Mouse (Mus musculus) embryonic facial prominence, embryonic 10.5 days (tissue): ENCODE measurements around the gene Fam20a. TPM values are rescaled to one million over a fixed set of nuclear protein-coding genes. Genes with fewer than 3 reads are reported as not detected.

Source experiments
- DNase-seq: peaks from one replicate; pipeline ENCODE4 v3.0.0-alpha.2; 2017; ENCODE audit warnings: low spot score
- H3K27ac ChIP-seq: fragments of 300-500 bp; sonication (generic); replicated peaks from 2 replicates; pipeline ENCODE4 v1.5.1; 2016; ENCODE audit warnings: mild to moderate bottlenecking
- H3K27me3 ChIP-seq: fragments of 300-500 bp; sonication (generic); replicated peaks from 2 replicates; pipeline ENCODE4 v1.6.1; 2016; ENCODE audit warnings: low read depth, mild to moderate bottlenecking; ENCODE audit not compliant: poor library complexity, severe bottlenecking
- H3K36me3 ChIP-seq: fragments of 300-500 bp; sonication (generic); replicated peaks from 2 replicates; pipeline ENCODE4 v1.6.1; 2016; ENCODE audit warnings: mild to moderate bottlenecking, moderate library complexity
- H3K4me1 ChIP-seq: fragments of 300-500 bp; sonication (generic); 2 replicates; pipeline ENCODE4 v1.6.1; 2016
- H3K4me3 ChIP-seq: fragments of 300-500 bp; sonication (generic); 2 replicates; pipeline ENCODE4 v1.5.1; 2016; ENCODE audit warnings: mild to moderate bottlenecking, moderate library complexity
- H3K9me3 ChIP-seq: fragments of 300-500 bp; sonication (generic); 2 replicates; pipeline ENCODE4 v1.6.1; 2016; ENCODE audit warnings: mild to moderate bottlenecking
- WGBS: fragments of 180-500 bp; shearing (Covaris S2); methylation state at CpG from one replicate; pipeline ENCODE4 v1.1.7; 2016; 5-methylcytosine and 5-hydroxymethylcytosine counted together
- polyA plus RNA-seq: library from polyadenylated mRNA; unstranded; fragments of >200 nt; fragmentation: Nextera tagmentation; extraction: Ambion mirVana; gene quantifications from 2 replicates; pipeline ENCODE4 v1.2.1, GENCODE M21; 2016

Gene Fam20a
- polyA plus RNA-seq, 1 experiment from 2014 or later: 1.1 TPM

DNA sequence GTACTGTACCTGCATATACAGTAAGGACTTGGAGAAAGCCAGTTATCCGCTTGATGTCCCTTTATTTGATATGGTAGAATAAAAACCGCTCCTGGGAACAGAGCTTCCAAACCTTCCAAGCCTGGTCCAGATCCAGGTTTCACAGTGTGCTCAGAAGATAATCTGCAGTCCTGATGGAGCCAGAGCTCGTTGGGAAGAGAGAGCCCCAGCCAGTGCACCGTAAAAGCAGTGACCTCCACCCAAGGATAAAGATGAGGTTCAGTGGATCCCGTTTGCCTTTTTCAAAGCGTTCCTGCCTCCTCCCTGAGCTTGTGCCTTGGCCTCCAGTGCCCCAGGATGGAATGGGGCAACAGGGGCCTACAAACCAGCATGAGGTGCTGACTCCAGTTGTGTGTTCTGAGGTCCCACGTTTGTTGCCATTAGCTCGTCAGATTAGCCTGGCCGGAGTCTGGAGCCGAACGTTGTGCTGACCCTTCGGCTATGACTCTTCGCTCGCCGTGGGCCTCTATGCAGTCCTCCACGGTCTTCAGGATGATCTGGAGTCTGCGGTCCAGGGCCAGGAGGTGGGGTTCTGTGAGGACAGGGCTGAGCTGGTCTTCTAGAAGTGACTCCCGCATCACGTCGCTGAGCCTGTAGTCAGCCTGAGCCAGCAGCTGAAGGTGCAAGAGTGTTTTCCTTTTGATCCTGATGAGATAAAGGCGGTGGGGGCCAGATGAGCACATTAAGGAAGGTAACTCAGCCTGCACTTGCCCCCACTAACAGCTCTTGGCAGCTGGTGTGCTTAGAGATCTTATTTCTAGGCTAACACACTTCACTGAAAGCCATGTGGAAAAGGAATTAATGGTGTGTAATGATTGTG lies 49.0 kb downstream of the Fam20a start:
- no peak overlapping the region for H3K27ac ChIP-seq
- DNase-seq: no peak
- WGBS: 76% methylated on average over 21 of the region's 21 CpGs

DNA sequence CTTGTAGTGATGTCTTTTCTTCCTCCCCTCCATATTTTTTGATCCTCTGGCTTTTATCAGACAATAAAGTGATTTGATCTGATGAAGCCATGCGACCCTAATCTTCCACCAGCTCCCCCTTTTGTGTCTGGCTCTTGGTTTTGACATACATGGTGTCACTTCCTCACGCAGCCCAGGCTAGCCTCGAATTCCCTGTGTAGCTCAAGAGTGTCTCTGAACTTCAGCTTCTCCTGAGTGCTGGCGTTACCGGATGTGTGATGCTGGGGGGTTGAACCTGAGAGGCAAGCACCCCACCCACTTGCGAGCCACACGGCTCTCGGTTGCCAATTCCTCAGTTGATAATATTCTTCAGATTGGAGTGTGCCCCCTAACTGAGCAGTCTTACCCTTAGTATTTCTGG lies 49.7 kb downstream of the Fam20a start:
- no peaks in the 10 kb centered on the region for H3K4me1 ChIP-seq
- 0 out of 2 replicates have a peak, but pooled peaks cover 6% of the 10 kb centered on the region for H3K27me3 ChIP-seq
- H3K27ac ChIP-seq: no peak overlapping the region
- WGBS: 90% methylated on average over 8 of the region's 8 CpGs
- H3K36me3 ChIP-seq: peaks cover 32% of the 10 kb centered on the region
- H3K9me3 ChIP-seq: no peaks in the 10 kb centered on the region
- no peak for DNase-seq
- H3K4me3 ChIP-seq: no peak overlapping the region

More for the DNA sequence above, 49.0 kb downstream of the Fam20a start:
- Histone ChIP-seq H3K27me3 (0 out of 2 replicates have a peak, but pooled peaks cover 6% of the 10 kb centered on the region), H3K4me1 (no peaks in the 10 kb centered on the region), H3K9me3 (no peaks in the 10 kb centered on the region), H3K36me3 (peaks cover 24% of the 10 kb centered on the region), H3K4me3 (no peak overlapping the region)

DNA sequence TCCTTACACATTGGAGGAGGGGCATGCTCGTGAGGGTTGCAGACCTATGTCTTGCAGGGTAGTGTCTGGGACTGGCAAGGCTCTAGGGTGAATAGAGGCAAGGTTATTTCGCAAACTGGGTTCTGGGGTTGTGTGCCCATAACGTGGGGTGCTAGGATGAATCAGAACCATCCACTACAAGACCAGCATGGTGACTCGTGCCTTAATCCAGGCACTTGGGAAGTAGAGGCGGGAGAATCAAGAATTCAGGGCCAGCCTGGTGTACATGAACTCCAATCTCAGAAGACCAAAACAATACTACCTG lies 50.1 kb downstream of the Fam20a start:
- Histone ChIP-seq H3K27me3 (0 out of 2 replicates have a peak, but pooled peaks cover 6% of the 10 kb centered on the region), H3K9me3 (no peaks in the 10 kb centered on the region), H3K4me1 (no peaks in the 10 kb centered on the region), H3K27ac (no peak overlapping the region), H3K36me3 (peaks cover 36% of the 10 kb centered on the region), H3K4me3 (no peak overlapping the region)
- DNase-seq: no peak
- WGBS: 85% methylated on average over 5 of the region's 5 CpGs

DNA sequence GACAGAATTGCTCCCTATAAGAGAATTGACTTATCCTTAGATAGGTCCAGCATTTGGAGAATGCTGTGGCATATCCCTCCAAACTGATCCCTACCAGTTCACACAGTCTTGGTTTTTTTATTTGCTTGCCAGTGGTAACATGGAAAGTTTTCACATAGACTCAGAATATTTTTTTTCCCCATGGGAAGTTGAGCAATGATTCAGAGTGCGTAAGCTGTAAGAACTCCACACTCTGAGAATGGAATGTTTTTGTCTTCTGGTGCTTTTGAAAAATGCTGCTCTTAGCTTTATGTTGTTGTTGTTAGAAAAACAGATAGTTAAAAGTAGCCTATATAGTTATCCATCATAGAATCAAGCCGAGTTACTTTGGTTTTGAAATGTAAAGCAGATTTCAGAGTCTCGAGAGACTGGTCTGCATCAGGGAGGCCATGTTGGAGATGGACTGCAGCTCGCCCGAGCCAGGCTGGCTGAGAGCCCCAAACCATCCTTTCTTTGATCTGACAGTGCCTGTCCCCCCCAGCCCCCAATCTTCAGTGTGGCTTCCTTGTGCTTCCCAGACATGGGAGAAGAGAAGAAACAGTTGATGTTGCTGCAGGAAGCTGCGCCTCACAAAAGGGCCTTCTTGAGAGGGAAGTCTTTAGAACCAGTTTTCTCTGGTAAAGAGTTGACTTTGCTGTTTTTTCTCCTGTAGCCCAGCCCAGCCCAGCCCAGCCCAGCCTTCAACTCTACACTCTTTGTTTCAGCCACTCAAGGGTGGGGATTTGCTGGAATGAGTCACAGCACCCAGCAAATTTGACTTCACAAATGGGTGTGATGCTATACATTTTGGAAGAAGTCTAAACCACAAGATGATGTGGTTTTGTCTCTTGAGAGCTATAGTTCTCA lies 50.7 kb downstream of the Fam20a start:
- Histone ChIP-seq H3K36me3 (peaks cover 42% of the 10 kb centered on the region), H3K27ac (no peak overlapping the region), H3K27me3 (0 out of 2 replicates have a peak, but pooled peaks cover 6% of the 10 kb centered on the region), H3K4me1 (no peaks in the 10 kb centered on the region), H3K4me3 (no peak overlapping the region), H3K9me3 (no peaks in the 10 kb centered on the region)
- WGBS: 79% methylated on average over 6 of the region's 6 CpGs
- DNase-seq: no peak

DNA sequence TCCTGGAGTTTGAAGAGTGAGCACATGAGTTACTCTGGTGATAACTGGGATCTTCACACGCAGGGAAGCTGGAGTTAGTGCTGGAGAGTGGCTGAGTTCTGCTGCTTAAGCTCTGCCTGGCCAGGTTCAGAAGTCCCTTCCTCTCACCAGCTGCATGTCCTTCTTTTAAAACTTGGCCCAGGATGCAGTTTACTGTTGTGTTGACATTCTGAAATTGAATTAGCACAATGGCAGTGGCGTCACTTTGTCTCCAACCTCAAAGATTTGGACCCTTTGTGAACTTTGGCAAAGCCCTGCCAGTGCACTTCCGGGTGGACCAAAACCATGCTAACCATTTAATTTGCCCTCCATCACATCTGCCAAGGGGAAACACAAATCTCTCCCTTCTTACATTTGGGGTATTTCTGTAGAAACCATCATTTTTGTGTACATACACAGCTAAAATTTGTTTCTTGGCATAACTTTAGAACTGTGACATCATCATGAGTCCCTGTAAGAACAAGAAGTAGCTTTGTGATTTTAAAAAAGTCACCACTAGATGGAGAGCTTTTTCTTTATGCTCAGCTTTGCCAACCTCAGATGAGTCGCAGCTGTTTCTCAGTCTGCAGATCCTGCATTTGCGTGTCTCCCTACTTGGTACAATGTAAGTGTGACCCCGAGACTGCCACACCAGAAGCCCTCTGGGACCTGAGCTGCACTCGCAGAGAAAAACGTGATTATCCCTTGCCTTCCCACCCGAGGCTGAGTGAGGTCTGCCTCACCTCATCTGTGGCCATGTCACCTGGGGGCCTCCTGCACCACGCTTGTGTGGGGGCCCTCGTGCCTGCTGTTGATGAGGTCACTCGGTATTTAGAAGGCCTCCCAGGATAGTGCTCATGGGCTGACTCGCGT lies 51.8 kb downstream of the Fam20a start:
- peaks cover 53% of the 10 kb centered on the region for H3K36me3 ChIP-seq
- no peaks in the 10 kb centered on the region for H3K9me3 ChIP-seq
- DNase-seq: no peak
- WGBS: 64% methylated on average over 14 of the region's 14 CpGs
- H3K4me3 ChIP-seq: no peak overlapping the region
- no peaks in the 10 kb centered on the region for H3K4me1 ChIP-seq
- H3K27ac ChIP-seq: no peak overlapping the region
- 0 out of 2 replicates have a peak, but pooled peaks cover under 1% of the 10 kb centered on the region for H3K27me3 ChIP-seq

DNA sequence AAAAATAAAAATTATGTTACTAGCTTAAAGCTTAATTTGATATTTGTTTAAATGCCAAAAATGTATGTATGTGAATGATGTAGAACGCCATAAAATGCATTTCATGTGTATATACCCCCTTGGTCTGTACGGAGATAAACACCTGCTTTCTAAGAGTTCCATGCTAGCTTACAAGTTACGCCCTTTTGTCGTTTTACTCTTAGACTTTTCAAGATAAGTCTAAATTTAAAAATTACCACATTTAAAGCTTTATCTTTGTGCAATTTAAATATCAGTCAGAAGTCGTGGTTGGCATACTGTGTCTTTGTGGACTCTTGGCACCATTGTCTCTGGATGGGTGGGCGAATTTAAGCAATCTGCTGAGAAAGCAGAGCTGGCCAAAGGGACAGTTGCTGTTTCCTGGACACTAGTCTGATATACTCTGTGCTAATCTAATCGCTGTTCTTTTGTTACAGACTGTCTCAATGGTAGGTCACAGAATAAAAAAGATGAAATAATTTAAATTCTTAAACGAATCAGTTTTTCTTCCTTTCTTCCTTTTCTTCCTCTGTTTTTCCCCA lies 52.9 kb downstream of the Fam20a start:
- Histone ChIP-seq H3K4me1 (no peaks in the 10 kb centered on the region), H3K9me3 (no peaks in the 10 kb centered on the region), H3K27ac (no peak overlapping the region), H3K4me3 (no peak overlapping the region), H3K36me3 (peaks cover 63% of the 10 kb centered on the region), H3K27me3 (no peaks in the 10 kb centered on the region)
- no peak for DNase-seq
- 91% methylated on average over 8 of the region's 8 CpGs for WGBS

DNA sequence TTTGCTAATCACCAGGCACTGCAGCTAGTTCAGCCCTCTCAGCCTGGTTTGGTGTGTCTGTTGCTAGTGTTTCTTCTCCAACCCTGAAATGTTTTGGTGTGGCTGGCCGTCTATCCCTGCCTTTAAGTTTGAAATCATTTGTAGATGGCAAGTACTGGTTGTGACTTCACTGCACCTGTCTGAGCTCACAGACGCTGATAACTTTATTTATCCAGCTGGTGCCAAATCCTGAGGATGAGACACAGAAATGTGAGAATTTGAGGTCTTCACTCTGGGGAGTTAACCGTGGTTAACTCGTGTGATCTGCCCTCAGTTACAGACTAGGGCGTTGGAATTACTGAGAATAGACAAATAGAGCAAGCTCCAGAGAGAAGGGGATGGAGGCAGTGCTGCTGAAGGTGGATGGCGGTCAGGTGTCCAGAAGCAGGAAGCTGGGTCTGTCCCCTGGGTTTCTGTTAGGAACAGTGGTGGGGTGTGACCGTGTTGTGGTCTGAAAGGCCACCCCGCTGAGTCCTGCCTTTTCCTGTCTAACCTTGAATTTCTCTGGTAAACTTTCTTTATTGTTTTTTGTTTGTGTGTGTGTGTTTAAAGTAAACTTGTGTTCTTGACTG lies 53.9 kb downstream of the Fam20a start:
- no peaks in the 10 kb centered on the region for H3K9me3 ChIP-seq
- H3K4me1 ChIP-seq: no peaks in the 10 kb centered on the region
- no peaks in the 10 kb centered on the region for H3K27me3 ChIP-seq
- 84% methylated on average over 8 of the region's 8 CpGs for WGBS
- H3K36me3 ChIP-seq: peaks cover 73% of the 10 kb centered on the region
- no peak for DNase-seq
- H3K27ac ChIP-seq: no peak overlapping the region
- H3K4me3 ChIP-seq: no peak overlapping the region

DNA sequence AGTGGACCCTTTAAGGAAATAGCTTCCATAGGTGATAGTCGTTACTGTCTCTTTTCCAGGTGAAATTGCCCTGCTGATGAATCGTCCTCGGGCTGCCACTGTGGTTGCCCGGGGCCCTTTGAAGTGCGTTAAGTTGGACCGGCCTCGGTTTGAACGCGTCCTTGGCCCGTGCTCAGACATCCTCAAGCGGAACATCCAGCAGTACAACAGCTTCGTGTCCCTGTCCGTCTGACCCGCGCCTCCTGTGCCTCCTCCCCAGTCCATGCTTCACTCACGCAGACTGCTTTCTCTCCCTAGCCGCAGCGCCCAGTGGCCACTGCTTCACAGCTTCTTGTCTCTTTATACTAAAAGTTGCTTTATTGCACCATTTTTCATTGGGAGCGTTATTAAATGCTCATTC lies 54.7 kb downstream of the Fam20a start:
- Histone ChIP-seq H3K4me1 (no peaks in the 10 kb centered on the region), H3K27me3 (no peaks in the 10 kb centered on the region), H3K27ac (no peak overlapping the region), H3K36me3 (peaks cover 82% of the 10 kb centered on the region), H3K9me3 (no peaks in the 10 kb centered on the region), H3K4me3 (no peak overlapping the region)
- no peak for DNase-seq
- WGBS: 94% methylated on average over 19 of the region's 19 CpGs

DNA sequence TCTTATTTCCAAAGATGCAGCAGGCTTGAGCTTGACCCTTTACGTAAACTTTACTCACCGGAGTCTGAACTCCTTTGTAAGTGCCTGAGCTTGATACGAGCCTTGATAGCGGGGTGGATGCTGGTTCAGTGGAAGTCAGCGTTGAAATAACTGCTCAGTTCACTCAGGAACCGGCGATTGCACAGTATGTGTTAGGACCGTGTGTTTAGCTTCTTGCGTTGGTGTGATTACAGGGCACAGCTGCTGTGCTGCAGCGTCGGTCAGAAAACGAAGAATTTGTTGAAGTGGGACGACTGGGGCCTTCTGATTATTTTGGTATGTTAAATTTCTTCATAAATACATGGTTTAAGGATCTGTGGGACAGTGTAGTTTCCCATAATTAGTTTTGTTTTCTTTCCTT lies 55.7 kb downstream of the Fam20a start:
- Histone ChIP-seq H3K9me3 (no peaks in the 10 kb centered on the region), H3K27me3 (no peaks in the 10 kb centered on the region), H3K4me3 (no peak overlapping the region), H3K36me3 (peaks cover 91% of the 10 kb centered on the region), H3K4me1 (no peaks in the 10 kb centered on the region), H3K27ac (no peak overlapping the region)
- no peak for DNase-seq
- WGBS: 95% methylated on average over 13 of the region's 13 CpGs

DNA sequence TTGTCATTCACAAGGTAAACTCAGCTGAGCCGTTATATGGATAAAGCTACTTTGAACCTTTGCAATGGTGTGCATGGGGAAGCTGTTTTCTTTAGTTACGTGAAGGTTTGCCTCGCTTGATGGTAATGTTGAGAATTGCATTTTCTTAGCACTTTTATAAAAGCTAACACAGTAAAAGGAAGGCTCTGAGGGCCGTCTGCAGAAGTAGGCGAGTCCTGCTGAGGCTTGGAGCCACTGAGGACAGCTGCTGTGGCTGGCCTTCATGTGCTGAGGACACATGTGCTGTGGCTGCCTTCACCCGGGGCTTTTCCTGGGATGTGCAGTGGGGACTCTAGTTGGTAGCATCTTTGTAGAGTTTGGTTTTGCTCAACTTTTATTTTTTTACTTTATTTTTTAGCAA lies 56.7 kb downstream of the Fam20a start:
- Histone ChIP-seq H3K27ac (no peak overlapping the region), H3K4me1 (no peaks in the 10 kb centered on the region), H3K4me3 (no peak overlapping the region), H3K36me3 (peaks cover 97% of the 10 kb centered on the region), H3K27me3 (no peaks in the 10 kb centered on the region), H3K9me3 (no peaks in the 10 kb centered on the region)
- WGBS: 90% methylated on average over 6 of the region's 6 CpGs
- no peak for DNase-seq

DNA sequence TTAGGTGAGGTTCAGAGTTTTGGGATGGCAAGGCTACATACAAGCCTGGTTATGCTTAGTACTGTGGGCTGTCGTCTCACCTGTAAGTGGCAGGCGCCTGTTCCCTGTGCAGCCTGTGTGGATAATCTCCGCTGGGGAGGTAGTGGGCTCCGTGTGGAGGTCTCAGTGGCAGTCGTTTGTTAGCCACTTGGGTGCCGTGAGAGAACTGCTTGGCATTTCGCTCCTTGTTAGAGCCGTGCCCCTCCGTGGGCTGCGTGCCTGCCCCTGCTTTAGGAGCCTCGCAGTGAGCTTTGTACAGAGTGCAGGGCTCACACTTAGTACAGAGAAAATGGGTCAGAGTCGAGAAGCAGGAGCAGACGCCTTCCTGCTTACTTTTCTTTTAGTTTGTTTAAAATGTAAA lies 57.8 kb downstream of the Fam20a start:
- no peak overlapping the region for H3K4me3 ChIP-seq
- H3K27ac ChIP-seq: no peak overlapping the region
- H3K36me3 ChIP-seq: peaks cover 98% of the 10 kb centered on the region
- no peaks in the 10 kb centered on the region for H3K4me1 ChIP-seq
- no peak for DNase-seq
- no peaks in the 10 kb centered on the region for H3K9me3 ChIP-seq
- 92% methylated on average over 13 of the region's 13 CpGs for WGBS
- H3K27me3 ChIP-seq: no peaks in the 10 kb centered on the region
